Mouse (Mus musculus) embryo, embryonic 9.5 days (tissue): ENCODE results near the gene Hdac11.
"Not testable (repeated sequence)": the region's sequence is repeated elsewhere in the genome, so short reads cannot be mapped to it uniquely, and the experiment has no call there.

Experiments
- DNase-seq: peaks from one replicate; pipeline ENCODE4 v3.0.0-alpha.2; 2017; ENCODE audit errors: extremely low spot score

Hdac11 gene

DNA sequence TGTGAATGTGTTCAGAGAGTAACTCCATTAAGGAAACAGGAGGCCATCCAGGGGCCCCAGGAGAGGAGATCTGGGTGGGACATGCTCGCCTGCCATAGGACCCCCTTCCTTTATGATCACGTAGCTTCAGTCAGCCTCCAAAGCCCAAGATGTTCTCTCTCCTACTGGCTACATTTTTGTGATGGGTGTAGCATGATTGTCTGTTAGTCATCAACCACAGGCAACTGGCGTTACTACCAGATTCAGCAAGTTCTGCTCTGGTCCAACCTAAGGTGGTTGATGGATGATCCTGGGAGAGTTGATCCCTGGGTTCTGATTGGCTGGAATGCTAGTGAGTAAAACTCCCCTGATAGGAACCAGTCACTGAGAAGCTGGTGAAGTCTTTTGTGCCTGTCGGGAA lies 46.1 kb downstream of the Hdac11 start:
- DNase-seq: no peak

- no peak for DNase-seq
Measured at GRCm38 (mm10) chr6:91205346-91205745, 48.9 kb downstream of the Hdac11 start.

GRCm38 (mm10) chr6:91205791-91206190 lies 49.3 kb downstream of the Hdac11 start:
- DNase-seq: no peak

DNA sequence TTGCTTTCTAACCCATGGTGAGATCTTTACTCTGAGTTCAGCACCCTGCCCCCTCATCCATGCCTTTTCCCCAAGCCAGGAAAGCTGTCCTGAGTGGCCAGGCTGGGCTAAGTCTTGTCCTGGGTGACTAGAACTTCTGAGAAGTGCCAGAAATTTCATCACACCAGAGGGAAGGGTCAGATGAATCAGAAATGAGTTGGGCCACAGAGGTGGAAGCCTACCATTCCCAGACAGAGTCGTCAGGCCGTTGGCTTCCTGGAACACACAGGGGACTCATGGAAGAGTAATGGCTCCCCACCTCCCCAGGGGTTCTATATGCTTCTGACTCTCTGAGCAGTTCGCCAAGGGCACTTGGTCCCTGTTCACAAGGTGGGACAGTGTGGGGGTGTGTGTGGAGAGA lies 51.0 kb downstream of the Hdac11 start:
- DNase-seq: no peak

DNA sequence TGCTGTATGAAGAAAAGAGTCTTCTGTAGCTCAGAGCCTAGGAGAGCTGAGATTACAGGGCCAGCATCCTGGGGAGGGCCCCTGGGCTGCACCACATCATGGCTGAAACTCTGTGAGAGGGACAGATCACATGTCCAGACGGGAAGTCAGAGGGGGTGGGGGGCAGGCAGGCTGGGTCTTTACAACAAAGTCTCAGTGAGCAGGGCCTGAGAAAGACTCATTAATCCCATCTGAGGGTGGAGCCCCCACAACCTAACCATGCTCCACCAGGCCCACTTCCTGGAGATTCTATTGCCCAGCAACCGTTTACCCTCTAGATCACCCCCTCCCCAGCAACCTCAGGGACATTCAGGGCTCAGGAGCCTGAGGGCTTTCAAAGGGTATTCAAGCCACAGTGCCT lies 53.3 kb downstream of the Hdac11 start:
- peak; percentile 29 for DNase-seq

DNA sequence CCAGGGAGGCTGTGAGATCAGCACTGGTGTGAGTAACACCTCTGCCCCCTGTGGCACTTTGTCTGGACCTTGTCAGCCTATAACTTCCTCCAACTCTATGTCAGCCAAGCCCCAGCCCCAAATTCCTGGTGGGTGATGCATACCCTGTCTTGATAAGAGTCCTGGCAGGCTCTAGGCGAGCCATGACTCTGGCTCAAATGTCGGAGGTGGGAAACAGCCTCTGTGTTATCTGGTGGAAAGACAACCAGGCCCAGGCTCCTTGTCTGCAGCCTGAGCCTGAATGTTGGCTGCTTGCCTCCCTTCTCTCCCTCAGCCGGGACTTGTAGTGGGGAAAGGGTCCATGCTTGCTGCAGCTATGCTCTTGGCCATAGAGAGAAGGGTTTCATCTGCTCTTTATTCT lies 54.4 kb downstream of the Hdac11 start:
- DNase-seq: no peak

GRCm38 (mm10) chr6:91212155-91212554 lies 55.7 kb downstream of the Hdac11 start, which contains the start of gene Fbln2:
Fbln2 (plus strand) TSS chr6:91212455.
- not testable (repeated sequence) for DNase-seq

- DNase-seq: peak; percentile 80
Measured at GRCm38 (mm10) chr6:91212571-91212970, 56.1 kb downstream of the Hdac11 start.

GRCm38 (mm10) chr6:91213287-91214218 lies 57.1 kb downstream of the Hdac11 start:
- no peak for DNase-seq

- DNase-seq: no peak
Measured at GRCm38 (mm10) chr6:91215454-91215853, 59.0 kb downstream of the Hdac11 start.

- DNase-seq: no peak
Measured at GRCm38 (mm10) chr6:91218445-91218844, 62.0 kb downstream of the Hdac11 start.

DNA sequence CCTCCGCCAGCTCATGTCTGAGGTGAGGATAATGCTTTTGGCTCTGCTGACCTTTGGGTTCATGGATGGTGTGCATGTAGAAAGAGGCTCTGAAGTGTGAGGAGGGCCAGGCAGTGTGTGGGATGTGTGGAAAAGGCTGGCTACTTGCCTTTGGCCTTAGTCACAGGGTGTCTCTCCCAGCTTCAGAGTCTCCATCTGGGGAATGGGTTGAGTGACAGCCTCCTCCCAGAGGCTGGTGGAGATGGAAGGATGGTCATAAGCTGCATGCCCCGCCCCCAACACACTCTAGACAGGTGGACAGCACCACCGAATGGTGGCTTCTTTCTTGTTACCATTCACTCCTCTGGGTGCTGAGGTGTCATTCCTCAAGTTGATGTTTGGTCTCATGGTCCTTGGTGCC lies 62.4 kb downstream of the Hdac11 start:
- DNase-seq: no peak

GRCm38 (mm10) chr6:91220062-91220461 lies 63.6 kb downstream of the Hdac11 start:
- DNase-seq: no peak

GRCm38 (mm10) chr6:91221094-91221493 lies 64.6 kb downstream of the Hdac11 start:
- peak; percentile 50 for DNase-seq

DNA sequence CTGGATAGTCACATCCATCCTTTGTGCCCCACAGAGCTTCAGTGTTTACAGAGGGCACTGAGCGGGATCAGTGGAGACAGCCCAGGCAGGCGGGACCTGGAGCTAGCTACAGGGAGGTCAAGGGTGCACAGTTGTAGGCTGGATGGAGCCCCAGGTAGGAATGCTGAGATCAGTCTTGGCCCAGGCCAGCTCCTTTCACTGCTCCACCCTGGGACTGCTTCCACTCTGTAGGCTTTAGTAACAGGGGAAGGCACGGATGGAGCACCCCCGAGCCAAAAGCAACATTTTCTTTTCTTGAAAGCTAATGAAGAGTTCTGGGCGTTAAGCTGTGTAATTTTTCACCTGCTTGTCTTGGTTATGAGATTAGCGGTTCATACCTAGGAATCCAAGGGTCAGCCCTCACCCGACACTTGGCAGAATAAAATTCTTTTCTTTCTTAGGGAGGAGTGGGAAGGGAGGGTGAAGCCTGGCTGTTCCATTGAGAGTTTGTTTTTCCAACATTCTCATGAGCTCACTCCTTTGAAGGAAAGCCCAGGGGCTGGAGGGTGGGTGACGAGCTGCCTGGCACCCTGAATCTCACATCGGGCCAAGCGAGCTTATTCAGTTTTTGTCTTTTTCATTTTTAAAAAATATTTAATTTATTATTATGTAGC lies 66.4 kb downstream of the Hdac11 start:
- no peak for DNase-seq
